Mouse (Mus musculus) bone marrow macrophage, adult 2 months (primary cell): ENCODE data around the gene Nr2e3.

Experiments
- CTCF ChIP-seq: IDR thresholded peaks from 2 replicates; pipeline ENCODE4 v1.5.1; 2012; ENCODE audit warnings: low read depth, mild to moderate bottlenecking, low read length, moderate library complexity
- POLR2A ChIP-seq: IDR thresholded peaks from 2 replicates; pipeline ENCODE4 v1.6.1; 2012; ENCODE audit warnings: mild to moderate bottlenecking, low read depth, low read length, borderline replicate concordance

GRCm38 (mm10) chr9:60002323-60002722 lies 41.9 kb upstream of the Nr2e3 start:
- no peak for TF ChIP-seq CTCF
- TF ChIP-seq POLR2A: no peak
